Mouse (Mus musculus) midbrain, embryonic 12.5 days (tissue): ENCODE measurements around the gene Rpa1. TPM values are rescaled to one million over a fixed set of nuclear protein-coding genes. Genes with fewer than 3 reads are reported as not detected.

Source experiments
- ATAC-seq: fragments of 200-750 bp; cut with Nextera tagmentation; 2 replicates; pipeline ENCODE4 v1.8.0; 2017; ENCODE audit warnings: low read depth, moderate TSS enrichment, moderate library complexity; ENCODE audit not compliant: low FRiP score
- H3K27ac ChIP-seq: fragments of 300-500 bp; sonication (generic); replicated peaks from 2 replicates; pipeline ENCODE4 v1.5.1; 2016; ENCODE audit warnings: mild to moderate bottlenecking
- H3K27me3 ChIP-seq: fragments of 300-500 bp; sonication (generic); 2 replicates; pipeline ENCODE4 v1.6.1; 2016; ENCODE audit warnings: mild to moderate bottlenecking
- H3K36me3 ChIP-seq: fragments of 300-500 bp; sonication (generic); 2 replicates; pipeline ENCODE4 v1.6.1; 2016
- H3K4me1 ChIP-seq: fragments of 300-500 bp; sonication (generic); 2 replicates; pipeline ENCODE4 v1.6.1; 2016
- H3K4me2 ChIP-seq: fragments of 300-500 bp; sonication (generic); replicated peaks from 2 replicates; pipeline ENCODE4 v1.6.1; 2016; ENCODE audit warnings: mild to moderate bottlenecking, moderate library complexity
- H3K4me3 ChIP-seq: fragments of 300-500 bp; sonication (generic); 2 replicates; pipeline ENCODE4 v1.5.1; 2016; ENCODE audit warnings: mild to moderate bottlenecking
- H3K9ac ChIP-seq: fragments of 300-500 bp; sonication (generic); replicated peaks from 2 replicates; pipeline ENCODE4 v1.6.1; 2016; ENCODE audit warnings: mild to moderate bottlenecking, moderate library complexity
- H3K9me3 ChIP-seq: fragments of 300-500 bp; sonication (generic); 2 replicates; pipeline ENCODE4 v1.6.1; 2016; ENCODE audit warnings: mild to moderate bottlenecking
- WGBS: fragments of 180-500 bp; shearing (Covaris S2); methylation state at CpG from one replicate; pipeline ENCODE4 v1.1.7; 2016; 5-methylcytosine and 5-hydroxymethylcytosine counted together
- polyA plus RNA-seq: library from polyadenylated mRNA; unstranded; fragments of >200 nt; fragmentation: Nextera tagmentation; extraction: Ambion mirVana; gene quantifications from 2 replicates; pipeline ENCODE4 v1.2.1, GENCODE M21; 2016

The Rpa1 gene
- polyA plus RNA-seq, 1 experiment from 2014 or later, result 110 TPM

DNA sequence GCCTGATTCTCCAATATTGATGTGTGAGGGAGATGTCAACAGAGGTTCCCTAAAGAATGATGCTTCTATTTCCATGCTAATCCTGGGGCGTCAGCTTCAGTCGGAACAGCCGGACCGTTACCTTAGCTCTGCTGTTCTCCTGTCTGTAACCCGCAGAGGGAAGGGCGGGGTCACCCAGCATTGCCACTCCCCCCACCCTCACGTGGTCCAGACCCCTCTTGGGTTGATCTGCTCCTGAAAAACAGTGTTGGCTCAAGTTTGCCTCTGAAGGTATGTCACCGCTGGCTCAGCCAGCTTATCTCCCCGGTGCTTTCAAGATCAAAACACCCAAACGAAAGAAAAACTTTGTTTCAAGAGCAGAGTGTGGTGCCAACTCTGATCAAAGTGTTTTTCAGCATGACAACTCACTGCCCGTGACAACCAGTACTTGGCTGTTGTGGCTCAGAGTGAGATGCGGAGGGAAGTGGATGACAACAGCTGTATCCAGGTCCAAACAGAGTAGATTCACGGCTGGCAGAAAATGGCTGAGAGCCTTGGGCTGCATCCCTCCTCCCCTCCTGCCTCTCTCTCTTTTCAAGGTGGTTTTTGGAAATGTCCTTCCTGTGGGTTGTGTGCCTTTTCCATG, 65.5 kb downstream of the Rpa1 start:
- WGBS, result 7% methylated on average over 13 of the region's 13 CpGs
- H3K4me1 ChIP-seq, result peaks cover 52% of the 10 kb centered on the region
- no peak overlapping the region for H3K9ac ChIP-seq
- no peaks in the 10 kb centered on the region for H3K9me3 ChIP-seq
- no peaks in the 10 kb centered on the region for H3K36me3 ChIP-seq
- H3K27ac ChIP-seq, result no peak overlapping the region
- H3K27me3 ChIP-seq, result peaks cover 45% of the 10 kb centered on the region
- no peak overlapping the region for H3K4me3 ChIP-seq
- no peak for ATAC-seq
- peak overlapping the region; percentile 30 for H3K4me2 ChIP-seq

DNA sequence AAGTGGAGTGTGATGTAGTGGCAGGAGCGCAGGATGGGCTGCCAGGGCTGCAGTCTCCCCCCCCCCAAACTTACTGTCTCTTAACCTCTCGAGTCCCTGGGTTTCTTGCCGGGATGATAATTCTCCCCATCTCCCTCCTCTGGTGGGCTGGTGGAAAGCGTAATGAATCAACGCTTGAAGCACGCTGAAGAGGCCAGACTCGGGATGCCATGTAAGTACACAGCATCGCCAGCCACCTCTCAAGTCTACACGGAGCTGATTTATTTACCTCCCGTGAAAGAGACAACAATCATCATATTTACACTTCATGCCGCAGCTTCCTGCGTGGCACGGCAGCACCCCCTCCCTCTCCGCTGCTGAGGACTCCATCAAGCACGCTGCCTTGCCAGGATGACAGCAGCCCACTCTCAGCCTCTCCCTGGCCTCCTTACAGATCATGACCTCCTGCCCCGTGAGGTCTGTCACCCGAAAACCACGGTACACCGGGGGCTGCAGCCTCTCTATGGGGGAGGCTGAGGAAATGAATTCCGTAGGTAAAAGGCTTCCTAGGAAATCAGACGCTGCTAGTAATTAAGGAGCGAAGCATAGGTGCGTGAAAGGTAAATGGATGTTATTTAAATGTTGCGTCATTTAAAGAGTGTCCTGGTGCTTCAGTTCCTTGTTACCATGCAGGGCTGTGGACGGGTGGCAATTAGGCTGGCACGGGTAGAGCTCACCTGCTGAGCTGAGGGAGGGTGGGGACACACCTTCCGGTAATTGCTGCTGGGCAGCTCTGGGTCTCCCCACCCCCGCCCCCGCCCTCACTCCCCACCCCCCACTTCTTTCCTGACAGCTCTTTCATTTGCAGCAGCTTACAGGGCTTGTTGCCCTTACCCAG, 66.5 kb downstream of the Rpa1 start:
- Histone ChIP-seq H3K9ac (0 out of 2 replicates have a peak overlapping the region, but pooled peaks have one; percentile 37), H3K4me2 (peak overlapping the region; percentile 30), H3K9me3 (no peaks in the 10 kb centered on the region), H3K36me3 (no peaks in the 10 kb centered on the region), H3K27ac (no peak overlapping the region), H3K4me1 (peaks cover 52% of the 10 kb centered on the region), H3K27me3 (peaks cover 45% of the 10 kb centered on the region), H3K4me3 (no peak overlapping the region)
- ATAC-seq, result no peak
- whole genome bisulfite sequencing, result 10% methylated on average over 29 of the region's 29 CpGs

GRCm38 (mm10) chr11:75280435-75281001, 67.6 kb downstream of the Rpa1 start:
- Histone ChIP-seq H3K4me1 (peaks cover 53% of the 10 kb centered on the region), H3K36me3 (no peaks in the 10 kb centered on the region), H3K27me3 (peaks cover 45% of the 10 kb centered on the region), H3K9ac (0 out of 2 replicates have a peak overlapping the region, but pooled peaks have one; percentile 4), H3K4me2 (no peak overlapping the region), H3K9me3 (no peaks in the 10 kb centered on the region), H3K27ac (no peak overlapping the region), H3K4me3 (no peak overlapping the region)
- no peak for ATAC-seq
- 46% methylated on average over 5 of the region's 5 CpGs for WGBS

DNA sequence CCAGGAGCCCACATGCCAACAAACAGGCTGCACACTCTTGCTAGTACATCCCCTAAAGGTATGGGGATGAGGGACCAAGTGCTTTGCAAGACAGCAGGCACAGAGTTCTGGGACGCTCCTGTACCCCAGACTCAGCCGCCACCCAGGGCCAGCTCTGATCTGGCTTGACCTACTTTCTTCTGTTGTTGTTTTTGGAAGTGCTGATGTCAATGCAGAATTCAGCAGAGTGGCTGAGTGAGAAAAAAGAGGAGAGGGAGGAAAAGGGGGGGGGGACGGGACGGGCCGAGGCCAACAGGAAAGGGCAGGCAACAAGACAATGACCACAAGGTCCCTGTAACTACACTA, 68.1 kb downstream of the Rpa1 start:
- no peaks in the 10 kb centered on the region for H3K36me3 ChIP-seq
- peaks cover 58% of the 10 kb centered on the region for H3K4me1 ChIP-seq
- no peak overlapping the region for H3K4me3 ChIP-seq
- no peaks in the 10 kb centered on the region for H3K9me3 ChIP-seq
- H3K9ac ChIP-seq, result no peak overlapping the region
- H3K27ac ChIP-seq, result 0 out of 2 replicates have a peak overlapping the region, but pooled peaks have one; percentile 6
- ATAC-seq, result 0 out of 2 replicates have a peak, but pooled peaks have one; percentile 7
- 0 out of 2 replicates have a peak overlapping the region, but pooled peaks have one; percentile 49 for H3K4me2 ChIP-seq
- peaks cover 45% of the 10 kb centered on the region for H3K27me3 ChIP-seq
- 44% methylated on average over 5 of the region's 5 CpGs for WGBS

GRCm38 (mm10) chr11:75279342-75280065, 68.6 kb downstream of the Rpa1 start:
- peak overlapping the region; percentile 24; the same call in 1 of the 2 replicates for H3K9ac ChIP-seq
- WGBS, result 3% methylated on average over 16 of the region's 16 CpGs
- ATAC-seq, result 0 out of 2 replicates have a peak, but pooled peaks have one; percentile 10
- H3K9me3 ChIP-seq, result no peaks in the 10 kb centered on the region
- peaks cover 42% of the 10 kb centered on the region for H3K27me3 ChIP-seq
- peak overlapping the region; percentile 9; the same call in 1 of the 2 replicates for H3K4me3 ChIP-seq
- peak overlapping the region; percentile 49 for H3K4me2 ChIP-seq
- H3K27ac ChIP-seq, result peak overlapping the region; percentile 25; the same call in 1 of the 2 replicates
- peaks cover 63% of the 10 kb centered on the region for H3K4me1 ChIP-seq
- no peaks in the 10 kb centered on the region for H3K36me3 ChIP-seq

DNA sequence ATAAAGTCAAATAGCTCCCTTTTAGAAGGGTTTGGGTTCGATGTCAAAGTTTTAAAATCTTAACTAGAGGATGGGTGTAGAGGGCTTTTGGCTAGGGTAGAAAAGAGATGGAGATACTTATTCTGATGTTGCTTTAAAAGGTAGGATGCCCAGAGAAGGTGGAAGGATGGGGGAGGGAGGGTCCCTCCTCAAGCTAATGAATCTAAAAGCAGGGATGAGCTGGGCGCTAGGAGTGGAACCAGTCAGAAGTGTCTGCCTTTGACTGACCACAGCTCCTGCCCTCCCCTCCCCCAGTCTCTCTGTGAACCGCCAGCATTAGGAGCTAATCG, 69.1 kb downstream of the Rpa1 start:
- Histone ChIP-seq H3K9ac (peak overlapping the region; percentile 24; the same call in 1 of the 2 replicates), H3K9me3 (no peaks in the 10 kb centered on the region), H3K27me3 (peaks cover 45% of the 10 kb centered on the region), H3K4me2 (peak overlapping the region; percentile 49), H3K4me3 (no peak overlapping the region; the same call in 1 of the 2 replicates), H3K36me3 (no peaks in the 10 kb centered on the region), H3K4me1 (peaks cover 67% of the 10 kb centered on the region), H3K27ac (peak overlapping the region; percentile 25; the same call in 1 of the 2 replicates)
- no peak for ATAC-seq
- WGBS, result 16% methylated on average over 4 of the region's 4 CpGs

GRCm38 (mm10) chr11:75278115-75278514, 70.0 kb downstream of the Rpa1 start:
- H3K27ac ChIP-seq, result 0 out of 2 replicates have a peak overlapping the region, but pooled peaks have one; percentile 39
- H3K36me3 ChIP-seq, result no peaks in the 10 kb centered on the region
- no peak overlapping the region for H3K4me3 ChIP-seq
- peaks cover 74% of the 10 kb centered on the region for H3K4me1 ChIP-seq
- no peaks in the 10 kb centered on the region for H3K9me3 ChIP-seq
- no peak overlapping the region for H3K4me2 ChIP-seq
- peaks cover 38% of the 10 kb centered on the region for H3K27me3 ChIP-seq
- 26% methylated on average over 7 of the region's 7 CpGs for WGBS
- 0 out of 2 replicates have a peak overlapping the region, but pooled peaks have one; percentile 43 for H3K9ac ChIP-seq
- ATAC-seq, result no peak

GRCm38 (mm10) chr11:75275035-75275434, 73.1 kb downstream of the Rpa1 start:
- Histone ChIP-seq H3K27me3 (peaks cover 8% of the 10 kb centered on the region), H3K4me1 (peaks cover 48% of the 10 kb centered on the region), H3K27ac (peak overlapping the region; percentile 47; the same call in 1 of the 2 replicates), H3K4me3 (no peak overlapping the region), H3K9me3 (no peaks in the 10 kb centered on the region), H3K4me2 (no peak overlapping the region), H3K9ac (peak overlapping the region; percentile 24; the same call in 1 of the 2 replicates), H3K36me3 (no peaks in the 10 kb centered on the region)
- WGBS, result 8% methylated on average over 6 of the region's 6 CpGs
- ATAC-seq, result peak; percentile 39

DNA sequence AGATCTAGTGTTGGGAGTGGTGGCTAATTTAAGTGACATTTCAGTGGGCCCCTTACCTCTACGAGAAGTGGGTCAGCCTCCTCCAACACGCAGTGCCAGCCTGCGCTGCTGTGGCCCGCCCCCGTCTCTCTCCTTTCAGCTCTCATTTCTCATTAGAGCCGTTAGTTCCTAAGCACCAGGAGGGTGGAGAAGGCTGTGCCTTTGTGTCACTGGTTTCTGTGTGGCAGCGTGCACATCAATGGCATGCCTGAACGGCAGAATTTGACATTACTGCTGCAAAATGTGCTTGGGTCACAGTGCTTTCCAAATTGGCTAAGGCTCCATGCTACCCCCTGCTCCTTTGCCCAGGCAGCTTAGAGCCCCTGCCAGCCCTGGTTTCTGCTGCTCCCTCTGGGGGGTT, 74.7 kb downstream of the Rpa1 start:
- no peaks in the 10 kb centered on the region for H3K9me3 ChIP-seq
- peak overlapping the region; percentile 5; the same call in 1 of the 2 replicates for H3K4me2 ChIP-seq
- no peak for ATAC-seq
- peak overlapping the region; percentile 25 for H3K27ac ChIP-seq
- no peaks in the 10 kb centered on the region for H3K36me3 ChIP-seq
- H3K4me1 ChIP-seq, result peaks cover 33% of the 10 kb centered on the region
- no peak overlapping the region for H3K4me3 ChIP-seq
- H3K27me3 ChIP-seq, result peaks cover 5% of the 10 kb centered on the region; the same call in 1 of the 2 replicates
- no peak overlapping the region for H3K9ac ChIP-seq
- WGBS, result 19% methylated on average over 8 of the region's 8 CpGs

- no peak for ATAC-seq
- no peak overlapping the region for H3K4me2 ChIP-seq
- H3K27me3 ChIP-seq, result peaks cover 5% of the 10 kb centered on the region; the same call in 1 of the 2 replicates
- H3K27ac ChIP-seq, result no peak overlapping the region
- 78% methylated on average over 7 of the region's 7 CpGs for WGBS
- no peak overlapping the region for H3K9ac ChIP-seq
- H3K4me3 ChIP-seq, result no peak overlapping the region
- H3K4me1 ChIP-seq, result peaks cover 29% of the 10 kb centered on the region
- H3K9me3 ChIP-seq, result no peaks in the 10 kb centered on the region
- no peaks in the 10 kb centered on the region for H3K36me3 ChIP-seq
These were observed 77.1 kb downstream of the Rpa1 start for GRCm38 (mm10) chr11:75270985-75271434.
